Mouse (Mus musculus) hindbrain, embryonic 12.5 days (tissue): Measurements from ENCODE around the gene Tbc1d1. TPM values are rescaled to one million over a fixed set of nuclear protein-coding genes. Genes with fewer than 3 reads are reported as not detected.
A peak's percentile ranks its signal among the peaks of the same experiment; 100 is the strongest.

ENCODE experiments used
- ATAC-seq: fragments of 200-750 bp; cut with Nextera tagmentation; 2 replicates; pipeline ENCODE4 v1.8.0; 2017; ENCODE audit warnings: moderate TSS enrichment; ENCODE audit not compliant: low FRiP score
- H3K27ac ChIP-seq: fragments of 300-500 bp; sonication (generic); 2 replicates; pipeline ENCODE4 v1.5.1; 2016; ENCODE audit warnings: mild to moderate bottlenecking
- H3K27me3 ChIP-seq: fragments of 300-500 bp; sonication (generic); 2 replicates; pipeline ENCODE4 v1.6.1; 2016; ENCODE audit warnings: mild to moderate bottlenecking
- H3K36me3 ChIP-seq: fragments of 300-500 bp; sonication (generic); 2 replicates; pipeline ENCODE4 v1.6.1; 2016; ENCODE audit warnings: mild to moderate bottlenecking
- H3K4me1 ChIP-seq: fragments of 300-500 bp; sonication (generic); 2 replicates; pipeline ENCODE4 v1.6.1; 2016
- H3K4me2 ChIP-seq: fragments of 300-500 bp; sonication (generic); replicated peaks from 2 replicates; pipeline ENCODE4 v1.6.1; 2016; ENCODE audit warnings: mild to moderate bottlenecking
- H3K4me3 ChIP-seq: fragments of 300-500 bp; sonication (generic); 2 replicates; pipeline ENCODE4 v1.5.1; 2016; ENCODE audit warnings: mild to moderate bottlenecking
- H3K9ac ChIP-seq: fragments of 300-500 bp; sonication (generic); 2 replicates; pipeline ENCODE4 v1.6.1; 2016; ENCODE audit warnings: mild to moderate bottlenecking, moderate library complexity
- H3K9me3 ChIP-seq: fragments of 300-500 bp; sonication (generic); replicated peaks from 2 replicates; pipeline ENCODE4 v1.6.1; 2016; ENCODE audit warnings: mild to moderate bottlenecking
- WGBS: fragments of 180-500 bp; shearing (Covaris S2); methylation state at CpG from one replicate; pipeline ENCODE4 v1.1.7; 2016; 5-methylcytosine and 5-hydroxymethylcytosine counted together
- polyA plus RNA-seq: library from polyadenylated mRNA; unstranded; fragments of >200 nt; fragmentation: Nextera tagmentation; extraction: Ambion mirVana; gene quantifications from 2 replicates; pipeline ENCODE4 v1.2.1, GENCODE M21; 2016

Gene Tbc1d1
- polyA plus RNA-seq, 1 experiment from 2014 or later: 24.5 TPM

DNA sequence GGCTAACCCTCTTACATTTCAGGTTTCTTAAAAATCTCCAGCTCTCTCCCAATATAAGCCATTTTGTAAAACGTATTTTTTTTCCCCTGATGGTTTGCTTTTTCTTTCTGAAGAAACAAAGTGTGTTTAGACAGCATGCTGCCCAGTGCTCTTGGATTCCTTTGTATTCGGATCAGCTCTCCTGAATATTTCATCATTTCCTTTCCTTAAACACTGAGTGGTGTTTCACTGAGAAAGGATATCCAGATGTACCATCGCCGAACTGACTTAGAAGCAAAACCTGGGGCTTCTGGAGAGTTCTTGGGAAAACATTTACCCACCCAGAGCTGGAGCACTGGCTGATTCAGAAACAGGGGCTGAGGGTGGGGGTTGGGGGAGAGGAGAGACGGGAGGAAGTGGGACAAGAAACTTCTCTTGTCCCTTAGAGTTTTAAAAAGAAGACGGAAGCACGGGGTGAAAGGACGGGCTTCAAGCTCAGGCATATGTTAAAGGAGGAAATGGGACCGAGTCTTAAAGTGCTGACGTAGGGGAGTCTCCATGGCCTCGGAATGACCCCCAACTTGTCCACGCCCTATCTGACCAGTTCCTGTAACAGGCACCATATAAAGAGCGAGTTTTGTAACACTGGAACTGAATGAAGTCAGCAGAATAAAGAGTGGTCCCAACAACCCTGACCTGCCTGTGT is 222.6 kb downstream of the Tbc1d1 start:
- H3K27me3 ChIP-seq: no peaks in the 10 kb centered on the region
- no peaks in the 10 kb centered on the region for H3K9me3 ChIP-seq
- H3K27ac ChIP-seq: peak overlapping the region; percentile 26; the same call in 1 of the 2 replicates
- ATAC-seq: no peak
- no peak overlapping the region for H3K9ac ChIP-seq
- no peak overlapping the region for H3K4me2 ChIP-seq
- no peak overlapping the region for H3K4me3 ChIP-seq
- H3K4me1 ChIP-seq: peaks cover 37% of the 10 kb centered on the region
- 52% methylated on average over 13 of the region's 13 CpGs for WGBS
- no peaks in the 10 kb centered on the region for H3K36me3 ChIP-seq

DNA sequence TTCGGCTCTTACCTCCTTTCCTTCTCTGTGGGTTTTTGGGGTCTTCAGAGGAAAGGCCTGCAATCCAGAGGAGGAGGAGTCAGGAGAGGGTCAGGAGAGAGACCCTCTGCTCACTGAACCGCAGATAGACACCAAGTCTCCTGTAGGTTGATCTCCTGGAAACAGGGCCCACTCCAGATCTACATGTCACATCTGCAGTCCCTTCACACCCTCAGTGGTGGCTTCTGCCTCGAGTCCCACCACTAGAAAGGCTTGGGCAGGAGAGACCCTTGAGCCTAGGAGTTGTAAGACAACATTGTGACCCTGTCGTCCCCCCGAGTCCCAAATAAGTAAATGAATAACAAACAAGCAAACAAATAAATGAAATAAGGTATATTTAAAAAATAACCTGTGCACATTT is 223.7 kb downstream of the Tbc1d1 start:
- Histone ChIP-seq H3K9me3 (no peaks in the 10 kb centered on the region), H3K4me3 (no peak overlapping the region), H3K36me3 (no peaks in the 10 kb centered on the region), H3K27me3 (no peaks in the 10 kb centered on the region), H3K27ac (no peak overlapping the region), H3K9ac (no peak overlapping the region), H3K4me1 (peaks cover 37% of the 10 kb centered on the region), H3K4me2 (no peak overlapping the region)
- 89% methylated on average over 5 of the region's 5 CpGs for WGBS
- no peak for ATAC-seq

DNA sequence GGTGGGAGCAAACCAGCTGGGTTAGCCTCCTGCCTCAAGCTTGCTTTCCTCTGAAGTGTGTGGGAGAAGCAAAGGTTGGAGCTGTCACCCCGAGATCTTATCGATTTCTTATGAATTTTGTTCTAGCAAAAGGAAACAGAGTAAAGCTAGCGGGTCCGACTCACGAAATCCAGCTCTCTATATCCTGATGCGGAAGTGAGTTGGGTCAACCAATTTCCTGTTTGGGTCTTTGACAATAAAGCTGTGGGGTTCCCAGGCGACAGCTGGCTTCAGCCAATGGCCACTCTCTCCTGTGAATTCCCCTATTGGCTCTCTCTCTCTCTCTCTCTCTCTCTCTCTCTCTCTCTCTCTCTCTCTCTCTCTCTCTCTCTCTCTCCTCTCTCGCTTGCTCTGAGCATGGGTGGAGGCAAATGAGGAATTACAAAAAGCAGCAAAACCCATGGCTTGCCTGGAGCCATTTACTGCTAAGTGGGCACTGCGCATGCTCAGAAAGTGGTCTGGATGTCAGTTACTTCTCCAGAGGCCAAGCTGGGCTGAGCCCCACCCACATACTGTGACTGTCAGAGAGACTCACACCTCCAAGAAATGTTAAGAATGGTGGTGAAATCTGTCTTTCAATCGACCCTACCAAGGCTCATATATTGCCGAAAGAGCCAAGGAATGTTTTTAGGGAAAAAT is 224.7 kb downstream of the Tbc1d1 start:
- ATAC-seq: peak; percentile 39; the same call in 1 of the 2 replicates
- WGBS: 60% methylated on average over 11 of the region's 11 CpGs
- Histone ChIP-seq H3K27me3 (no peaks in the 10 kb centered on the region), H3K4me2 (no peak overlapping the region), H3K9me3 (no peaks in the 10 kb centered on the region), H3K27ac (peak overlapping the region; percentile 44; the same call in 1 of the 2 replicates), H3K4me1 (peaks cover 34% of the 10 kb centered on the region), H3K4me3 (no peak overlapping the region), H3K36me3 (no peaks in the 10 kb centered on the region), H3K9ac (no peak overlapping the region)

DNA sequence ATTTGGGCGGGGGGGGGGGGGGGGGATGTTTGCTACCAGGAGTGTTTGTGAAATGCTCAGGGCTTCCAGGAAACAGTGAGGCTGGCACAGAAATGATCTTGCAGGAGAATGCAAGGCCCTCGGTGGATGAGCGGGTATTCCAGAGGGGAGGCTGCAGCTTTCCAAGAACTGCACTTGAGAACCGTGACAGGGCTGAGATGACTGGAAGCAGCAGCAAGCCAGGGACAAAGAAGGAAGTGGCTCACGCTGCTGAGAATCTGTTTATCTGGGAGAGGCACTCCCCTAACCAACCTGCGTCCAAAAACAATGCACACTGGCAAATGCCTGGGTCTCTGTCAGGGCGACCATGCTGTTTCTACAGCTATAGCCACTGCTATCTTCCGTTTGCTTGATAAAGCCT is 225.4 kb downstream of the Tbc1d1 start:
- H3K4me1 ChIP-seq: peaks cover 34% of the 10 kb centered on the region
- 28% methylated on average over 8 of the region's 8 CpGs for WGBS
- no peak overlapping the region for H3K4me3 ChIP-seq
- H3K36me3 ChIP-seq: no peaks in the 10 kb centered on the region
- ATAC-seq: no peak
- no peaks in the 10 kb centered on the region for H3K9me3 ChIP-seq
- no peak overlapping the region for H3K9ac ChIP-seq
- no peak overlapping the region for H3K4me2 ChIP-seq
- H3K27ac ChIP-seq: peak overlapping the region; percentile 70
- H3K27me3 ChIP-seq: no peaks in the 10 kb centered on the region

DNA sequence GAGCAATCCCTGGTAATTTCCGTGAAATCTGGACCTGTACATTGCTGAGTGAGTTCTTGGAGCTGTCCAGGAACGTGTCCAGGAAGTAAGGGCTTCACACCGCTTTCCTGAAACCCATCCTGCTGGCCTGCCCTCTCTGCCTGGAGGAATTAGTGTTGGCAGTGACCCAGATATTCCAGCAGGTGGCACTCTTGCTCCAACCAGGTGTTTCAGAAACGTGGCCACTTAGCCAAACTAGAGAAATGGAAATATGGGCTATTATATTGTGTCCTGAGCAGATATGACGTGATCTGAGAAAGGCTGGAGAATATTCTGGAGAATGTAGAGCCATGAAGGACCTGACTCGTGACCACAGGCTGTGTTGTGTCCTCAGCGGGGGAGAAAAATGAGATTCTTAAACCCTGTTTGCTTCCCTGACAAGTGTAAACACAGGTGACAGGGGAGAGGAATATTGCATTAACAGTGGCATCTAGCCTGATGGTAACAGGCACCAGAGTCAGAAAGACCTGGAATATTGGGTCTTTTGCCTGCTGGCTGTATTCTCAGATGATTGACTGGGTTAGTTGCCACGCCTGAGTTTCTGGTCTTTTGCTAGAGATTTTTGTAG is 226.4 kb downstream of the Tbc1d1 start:
- no peak overlapping the region for H3K9ac ChIP-seq
- H3K9me3 ChIP-seq: no peaks in the 10 kb centered on the region
- H3K4me3 ChIP-seq: no peak overlapping the region
- 23% methylated on average over 8 of the region's 8 CpGs for WGBS
- no peaks in the 10 kb centered on the region for H3K36me3 ChIP-seq
- H3K27me3 ChIP-seq: no peaks in the 10 kb centered on the region
- H3K4me1 ChIP-seq: peaks cover 34% of the 10 kb centered on the region
- no peak overlapping the region for H3K4me2 ChIP-seq
- H3K27ac ChIP-seq: no peak overlapping the region
- ATAC-seq: peak; percentile 59

DNA sequence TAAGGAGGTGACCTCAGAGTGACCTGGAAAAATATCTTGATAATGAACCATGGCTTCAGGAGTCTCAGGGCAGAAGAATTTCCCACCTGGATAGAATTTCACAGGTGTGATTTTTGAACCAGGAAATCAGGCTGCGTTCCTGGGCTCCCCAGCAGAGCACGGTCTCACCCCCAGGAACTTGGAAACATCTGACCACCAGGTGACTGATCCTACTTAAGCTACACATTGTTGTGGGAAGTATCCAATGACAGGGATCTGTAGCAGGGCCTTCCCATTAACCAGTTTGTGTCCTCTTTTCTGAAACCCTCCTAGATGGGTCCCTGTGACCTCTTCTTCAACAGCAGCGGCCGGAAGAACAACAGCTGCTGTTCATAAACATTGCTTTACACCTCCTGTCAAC is 227.1 kb downstream of the Tbc1d1 start:
- 66% methylated on average over 4 of the region's 4 CpGs for WGBS
- Histone ChIP-seq H3K27ac (no peak overlapping the region), H3K36me3 (no peaks in the 10 kb centered on the region), H3K9me3 (no peaks in the 10 kb centered on the region), H3K9ac (no peak overlapping the region), H3K4me2 (no peak overlapping the region), H3K4me3 (no peak overlapping the region), H3K4me1 (peaks cover 28% of the 10 kb centered on the region), H3K27me3 (no peaks in the 10 kb centered on the region)
- ATAC-seq: no peak

DNA sequence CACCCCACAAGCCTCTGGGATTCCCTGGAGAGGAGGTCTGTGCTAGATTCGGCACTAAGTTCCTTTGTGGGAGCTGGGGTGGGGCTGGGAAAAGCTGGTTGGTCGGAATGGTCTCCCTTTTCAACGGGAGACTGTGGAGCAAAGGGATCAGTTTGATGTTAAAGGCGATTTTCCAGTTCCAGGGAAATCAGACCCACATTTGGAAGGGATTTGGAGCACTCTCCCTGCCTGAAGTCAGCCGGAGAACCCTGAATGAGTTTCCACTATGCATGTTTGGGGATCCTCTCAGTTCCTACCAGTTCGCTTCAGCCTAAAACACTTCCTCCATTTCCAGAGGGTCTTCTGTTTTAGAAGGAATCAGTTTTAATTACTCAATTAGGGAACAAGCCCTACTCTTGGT is 228.4 kb downstream of the Tbc1d1 start:
- H3K4me2 ChIP-seq: no peak overlapping the region
- H3K36me3 ChIP-seq: no peaks in the 10 kb centered on the region
- no peaks in the 10 kb centered on the region for H3K27me3 ChIP-seq
- no peaks in the 10 kb centered on the region for H3K9me3 ChIP-seq
- H3K9ac ChIP-seq: no peak overlapping the region
- H3K27ac ChIP-seq: no peak overlapping the region
- WGBS: 69% methylated on average over 6 of the region's 6 CpGs
- no peak for ATAC-seq
- H3K4me1 ChIP-seq: peaks cover 26% of the 10 kb centered on the region
- no peak overlapping the region for H3K4me3 ChIP-seq

DNA sequence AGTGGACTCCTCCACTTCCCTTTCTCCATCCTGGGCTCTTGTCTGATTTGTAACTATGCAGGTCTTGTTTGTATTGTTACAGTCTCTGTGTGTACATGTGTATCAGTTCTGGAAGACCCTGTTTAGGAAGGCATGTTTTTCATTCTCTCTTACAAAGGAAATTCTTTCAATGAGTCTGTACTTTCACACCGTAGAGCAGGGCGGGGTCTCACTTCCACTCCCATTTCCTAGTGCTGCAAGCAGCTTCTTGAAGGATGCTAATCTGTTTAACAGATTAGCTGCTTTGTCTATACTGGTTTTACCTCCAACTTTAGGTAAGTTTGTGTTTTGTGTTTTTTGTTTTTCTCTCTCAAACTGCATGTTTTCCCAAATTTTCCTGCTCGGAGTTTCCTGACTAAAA is 230.9 kb downstream of the Tbc1d1 start:
- Histone ChIP-seq H3K27ac (no peak overlapping the region), H3K36me3 (no peaks in the 10 kb centered on the region), H3K27me3 (0 out of 2 replicates have a peak, but pooled peaks cover 4% of the 10 kb centered on the region), H3K4me1 (peaks cover 13% of the 10 kb centered on the region), H3K9me3 (no peaks in the 10 kb centered on the region), H3K4me2 (no peak overlapping the region), H3K9ac (no peak overlapping the region), H3K4me3 (no peak overlapping the region)
- ATAC-seq: no peak
- 87% methylated on average over 3 of the region's 3 CpGs for WGBS

DNA sequence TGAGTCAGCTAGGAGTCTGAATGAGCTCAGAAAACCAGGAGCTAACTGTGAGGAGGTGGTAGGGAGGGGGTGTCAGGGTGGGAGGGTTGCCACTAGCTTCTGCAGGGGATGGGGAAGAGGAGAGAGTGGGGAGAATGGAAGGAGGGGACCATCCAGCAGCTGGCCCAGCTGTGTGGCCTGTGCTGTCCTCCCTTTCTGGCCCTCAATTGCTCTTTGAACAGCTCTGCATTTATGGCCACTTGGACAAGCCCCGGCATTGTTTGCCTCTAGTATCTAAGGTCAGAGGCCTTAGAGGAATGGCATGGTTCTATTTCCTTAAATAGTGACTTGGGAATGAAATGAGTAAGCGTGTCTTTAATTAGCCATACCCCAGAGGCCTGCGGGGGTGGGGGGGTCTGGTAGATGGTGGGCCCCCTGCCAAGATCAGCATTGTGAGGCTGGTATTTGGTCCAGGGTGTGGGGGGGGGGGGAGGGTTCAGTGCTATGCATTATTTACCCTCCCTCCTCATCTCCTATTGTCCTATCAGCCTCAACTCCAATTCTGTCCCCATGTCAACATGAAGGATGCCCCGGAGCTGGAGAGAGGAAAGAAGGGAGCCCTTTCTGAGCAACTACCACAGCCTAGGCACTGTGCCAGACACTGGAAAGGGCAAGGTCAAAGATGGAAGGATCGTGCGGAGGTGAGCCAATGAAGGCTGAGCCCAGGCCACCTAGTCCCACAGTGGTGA is 233.3 kb downstream of the Tbc1d1 start:
- no peaks in the 10 kb centered on the region for H3K36me3 ChIP-seq
- no peak overlapping the region for H3K9ac ChIP-seq
- H3K27me3 ChIP-seq: 0 out of 2 replicates have a peak, but pooled peaks cover 4% of the 10 kb centered on the region
- no peak overlapping the region for H3K4me3 ChIP-seq
- no peaks in the 10 kb centered on the region for H3K9me3 ChIP-seq
- peak; percentile 78 for ATAC-seq
- no peak overlapping the region; the same call in 1 of the 2 replicates for H3K27ac ChIP-seq
- H3K4me1 ChIP-seq: peaks cover 9% of the 10 kb centered on the region
- H3K4me2 ChIP-seq: 0 out of 2 replicates have a peak overlapping the region, but pooled peaks have one; percentile 11
- 12% methylated on average over 6 of the region's 6 CpGs for WGBS

DNA sequence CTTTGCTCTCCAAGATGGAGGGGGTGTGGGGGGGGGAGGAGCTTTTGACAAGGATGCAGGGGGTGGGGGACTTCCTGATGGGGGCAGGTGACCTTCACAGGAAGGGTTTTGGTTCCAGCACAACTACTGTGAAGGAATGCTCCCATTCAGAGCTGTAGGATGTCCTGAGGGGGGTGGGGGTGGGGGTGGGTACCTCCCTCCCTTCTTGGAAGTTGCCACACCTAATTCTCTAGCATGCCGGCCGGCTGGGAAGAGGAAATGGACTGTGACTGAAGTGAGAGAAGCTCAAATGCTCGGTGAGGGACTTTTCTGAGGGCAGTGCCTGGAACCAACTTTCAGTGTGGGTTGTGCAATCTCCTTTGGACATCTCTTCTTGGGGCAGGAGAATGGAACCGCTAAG is 235.2 kb downstream of the Tbc1d1 start:
- Histone ChIP-seq H3K4me2 (no peak overlapping the region), H3K4me3 (no peak overlapping the region), H3K9me3 (no peaks in the 10 kb centered on the region), H3K36me3 (no peaks in the 10 kb centered on the region), H3K9ac (no peak overlapping the region), H3K27ac (no peak overlapping the region), H3K4me1 (peaks cover 9% of the 10 kb centered on the region), H3K27me3 (0 out of 2 replicates have a peak, but pooled peaks cover 4% of the 10 kb centered on the region)
- ATAC-seq: no peak
- 42% methylated on average over 4 of the region's 4 CpGs for WGBS

DNA sequence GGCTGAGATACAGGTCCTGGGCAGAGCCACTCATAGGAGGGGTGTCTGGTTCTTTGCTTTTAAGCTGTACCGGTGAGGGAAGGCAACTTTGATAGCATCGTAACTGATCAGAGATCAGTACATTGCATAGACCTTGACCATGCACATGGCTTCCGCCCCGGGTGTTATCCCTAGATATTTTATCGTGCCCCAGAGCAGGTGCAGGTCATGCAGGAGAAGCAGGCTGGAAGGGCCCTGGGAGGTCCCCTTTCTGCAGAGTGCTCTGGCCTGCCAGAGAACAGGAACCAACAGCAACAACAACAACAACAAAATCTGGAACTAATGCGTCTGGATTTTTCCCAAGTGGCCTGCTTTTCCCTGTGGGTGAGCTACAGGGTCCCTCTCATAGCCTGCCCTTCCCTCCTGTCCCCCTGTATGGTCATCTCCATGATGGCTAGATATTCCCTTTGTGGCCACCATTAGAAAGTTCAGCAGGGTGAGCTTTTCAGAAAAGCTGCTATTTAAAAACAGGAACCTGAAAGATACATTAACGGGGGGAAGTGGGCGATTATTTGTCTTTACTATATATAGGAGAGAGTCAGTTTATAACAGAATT is 236.4 kb downstream of the Tbc1d1 start:
- Histone ChIP-seq H3K36me3 (no peaks in the 10 kb centered on the region), H3K27ac (no peak overlapping the region), H3K4me1 (peaks cover 9% of the 10 kb centered on the region), H3K4me2 (no peak overlapping the region), H3K27me3 (0 out of 2 replicates have a peak, but pooled peaks cover 4% of the 10 kb centered on the region), H3K4me3 (no peak overlapping the region), H3K9ac (no peak overlapping the region), H3K9me3 (no peaks in the 10 kb centered on the region)
- no peak for ATAC-seq
- WGBS: 86% methylated on average over 8 of the region's 8 CpGs

DNA sequence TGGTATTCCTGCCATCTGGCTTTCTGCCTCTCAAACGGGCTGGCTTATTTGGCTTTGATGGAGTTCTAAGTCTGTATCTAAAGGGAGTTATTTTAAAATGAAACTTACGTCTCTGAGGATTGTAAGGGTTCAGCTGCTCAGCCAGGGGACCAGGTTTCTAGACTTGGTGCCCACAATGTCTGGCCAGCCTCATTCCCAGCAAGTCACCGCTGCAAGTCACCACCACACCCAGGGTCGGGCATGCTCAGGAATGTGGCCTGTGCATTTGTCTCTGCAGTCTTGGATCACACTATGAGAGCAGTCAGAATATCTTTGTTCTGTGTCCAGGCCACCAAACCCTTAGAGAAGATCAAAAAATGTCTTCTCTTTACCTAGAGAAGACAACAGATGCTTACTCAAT is 237.4 kb downstream of the Tbc1d1 start:
- WGBS: 86% methylated on average over 4 of the region's 4 CpGs
- Histone ChIP-seq H3K9ac (no peak overlapping the region), H3K4me1 (peaks cover 9% of the 10 kb centered on the region), H3K27ac (no peak overlapping the region), H3K4me2 (no peak overlapping the region), H3K4me3 (no peak overlapping the region), H3K27me3 (0 out of 2 replicates have a peak, but pooled peaks cover 4% of the 10 kb centered on the region), H3K9me3 (no peaks in the 10 kb centered on the region), H3K36me3 (no peaks in the 10 kb centered on the region)
- no peak for ATAC-seq
